Mouse (Mus musculus) common myeloid progenitor, adult 5-6 weeks (primary cell): ENCODE measurements around the gene Ppp1r3c. TPM values are rescaled to one million over a fixed set of nuclear protein-coding genes. Genes with fewer than 3 reads are reported as not detected.

Source experiments
- ATAC-seq: replicated peaks from 2 replicates; pipeline ENCODE4 v1.8.0; 2016; ENCODE audit warnings: low read depth, mild to moderate bottlenecking, moderate TSS enrichment, inconsistent platforms; ENCODE audit not compliant: poor library complexity, severe bottlenecking
- total RNA-seq: library from RNA; stranded (forward); fragments of 200-1000, 187-1606 nt; gene quantifications from 2 replicates; pipeline ENCODE4 v1.2.3, GENCODE M21; 2017

Gene Ppp1r3c
- total RNA-seq, 1 experiment from 2014 or later = not detected

DNA sequence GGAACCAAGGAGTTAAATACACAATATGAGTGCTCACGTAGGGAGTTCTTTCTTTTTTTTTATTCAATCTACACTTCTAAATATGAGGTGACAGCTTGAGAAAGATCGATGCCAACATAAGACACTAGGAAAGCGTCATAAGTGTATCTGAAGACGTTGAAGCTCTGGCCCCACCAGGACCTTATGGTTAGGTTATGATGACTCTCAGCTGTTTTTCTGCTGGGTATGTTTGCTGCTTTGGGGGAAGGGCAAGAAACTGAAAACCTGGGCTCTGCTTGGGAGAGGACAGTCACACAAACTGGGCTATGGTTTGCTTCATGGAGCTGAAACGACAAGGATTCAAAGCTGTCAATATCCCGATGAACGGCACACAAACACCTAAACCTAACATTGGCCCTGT, 11.5 kb downstream of the Ppp1r3c start:
- ATAC-seq = no peak

GRCm38 (mm10) chr19:36721139-36721538, 15.3 kb downstream of the Ppp1r3c start:
- ATAC-seq = no peak

- ATAC-seq = no peak
Observed at GRCm38 (mm10) chr19:36716221-36716620, 20.2 kb downstream of the Ppp1r3c start.

GRCm38 (mm10) chr19:36715591-36715990, 20.9 kb downstream of the Ppp1r3c start:
- ATAC-seq = no peak

DNA sequence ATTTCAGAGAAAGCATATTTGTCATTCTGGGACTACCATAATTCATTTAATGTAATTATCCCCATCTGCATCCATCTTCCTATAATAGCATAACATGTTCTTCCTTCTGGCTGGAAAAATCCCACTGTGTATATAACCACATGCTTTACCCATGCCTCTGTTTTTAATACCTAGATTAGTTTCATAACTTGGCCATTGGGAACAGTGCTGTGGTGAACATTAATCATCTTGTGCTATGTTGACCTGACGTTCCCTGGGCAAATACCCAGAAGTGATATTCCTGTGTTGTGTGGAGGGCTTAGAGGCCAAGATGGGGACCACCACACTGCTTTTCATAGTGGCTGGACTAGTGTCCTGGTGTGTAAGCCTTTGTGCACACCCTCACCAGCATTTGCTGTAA, 22.0 kb downstream of the Ppp1r3c start:
- no peak for ATAC-seq

GRCm38 (mm10) chr19:36713092-36713491, 23.4 kb downstream of the Ppp1r3c start:
- ATAC-seq = no peak

GRCm38 (mm10) chr19:36706195-36706594, 30.3 kb downstream of the Ppp1r3c start:
- no peak for ATAC-seq

DNA sequence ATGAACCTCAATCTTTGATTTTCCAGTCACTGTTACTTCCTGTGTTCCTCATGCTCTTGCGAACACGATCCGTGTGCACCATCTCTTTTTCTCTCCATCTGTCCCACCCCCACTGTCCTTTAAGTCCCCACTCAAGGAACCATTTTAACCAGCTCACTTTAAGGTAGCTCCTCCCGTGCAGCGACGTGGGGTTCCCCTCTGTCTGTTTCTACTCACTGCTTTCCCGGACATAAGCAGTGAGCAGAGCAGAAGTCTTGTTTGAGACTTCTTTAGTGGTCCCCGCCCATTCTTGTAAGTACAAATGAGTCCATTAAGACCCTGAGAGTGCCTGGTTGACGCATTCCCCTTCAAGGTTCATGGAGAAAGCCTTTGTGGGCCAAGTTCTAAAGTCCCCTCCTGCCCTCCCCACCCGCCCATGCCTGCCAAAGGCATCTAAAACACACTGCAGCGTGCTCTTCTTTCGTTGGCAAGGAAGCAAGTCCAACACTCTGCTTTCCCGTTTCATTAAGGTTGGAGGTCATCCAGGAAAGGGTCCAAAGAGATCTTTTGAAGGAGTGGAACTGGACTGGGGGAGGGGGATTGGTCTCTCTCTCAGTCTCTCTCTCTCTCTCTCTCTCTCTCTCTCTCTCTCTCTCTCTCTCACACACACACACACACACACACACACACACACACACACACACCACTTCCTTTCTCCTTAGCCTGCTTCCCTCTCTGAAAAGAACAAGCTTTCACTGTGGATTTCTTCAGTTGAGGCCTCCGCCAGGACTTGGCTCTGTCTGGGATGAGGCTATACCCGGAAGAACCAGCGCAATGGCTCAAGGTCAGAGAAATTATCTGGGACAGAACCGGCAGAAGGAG, 30.9 kb downstream of the Ppp1r3c start:
- no peak for ATAC-seq

DNA sequence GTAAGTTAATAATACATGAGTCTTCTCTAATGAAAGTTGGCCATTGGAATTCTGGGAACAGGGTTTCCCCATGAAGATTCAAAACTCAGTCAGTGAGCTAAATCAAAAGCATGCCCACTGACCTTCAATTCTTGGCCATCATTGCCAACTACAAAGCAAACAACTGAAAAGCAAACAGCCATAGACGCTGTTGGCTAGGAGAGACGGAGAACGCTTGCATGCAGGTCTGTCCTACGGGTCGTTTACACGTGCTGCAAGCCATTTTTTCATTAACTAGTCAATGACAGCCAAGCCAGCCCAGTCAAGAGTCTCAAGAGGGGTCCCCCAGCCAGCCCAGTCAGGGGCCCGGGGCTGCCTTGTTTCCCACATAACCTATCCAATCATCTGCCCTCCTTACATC, 31.7 kb downstream of the Ppp1r3c start:
- ATAC-seq = no peak

- ATAC-seq = no peak
Observed at GRCm38 (mm10) chr19:36701809-36702622, 34.4 kb downstream of the Ppp1r3c start.

GRCm38 (mm10) chr19:36701366-36701765, 35.1 kb downstream of the Ppp1r3c start:
- no peak for ATAC-seq

DNA sequence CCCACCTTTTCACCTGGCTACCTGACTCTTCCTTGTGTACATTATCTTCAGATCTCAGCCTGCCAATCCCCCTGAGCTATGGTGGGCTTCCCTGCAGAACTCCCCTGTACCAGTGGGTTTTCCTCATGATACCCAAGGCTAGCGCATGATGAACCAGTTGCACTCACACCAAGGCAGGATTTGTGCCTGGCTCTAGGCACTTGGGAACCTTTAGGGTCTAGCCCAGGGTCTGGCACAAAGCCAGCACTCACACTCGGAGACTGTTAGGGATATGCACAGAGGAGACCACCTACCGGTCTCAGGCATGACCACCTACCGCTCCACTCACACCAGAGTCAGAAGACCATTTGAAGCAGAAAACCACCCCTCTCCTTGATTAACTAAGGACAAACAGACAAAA, 35.5 kb downstream of the Ppp1r3c start:
- ATAC-seq = no peak

DNA sequence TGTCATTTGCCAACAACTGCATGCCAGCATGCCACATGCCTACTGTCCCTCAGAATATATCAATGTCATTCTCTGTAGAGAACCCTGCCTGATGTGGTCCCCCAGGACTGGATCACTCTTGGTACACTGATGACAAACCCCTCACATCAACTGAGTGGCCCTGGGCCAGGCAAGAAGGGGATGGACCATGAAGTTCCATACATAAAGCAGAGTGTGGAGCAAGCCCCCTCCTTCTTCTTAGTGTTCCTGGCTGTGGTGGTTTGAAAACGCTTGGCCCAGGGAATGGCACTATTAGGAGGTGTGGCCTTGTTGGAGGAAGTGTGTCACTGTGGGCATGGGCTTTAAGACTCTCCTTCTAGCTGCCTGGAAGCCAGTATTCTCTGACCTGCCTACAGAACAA, 37.3 kb downstream of the Ppp1r3c start:
- ATAC-seq = no peak

DNA sequence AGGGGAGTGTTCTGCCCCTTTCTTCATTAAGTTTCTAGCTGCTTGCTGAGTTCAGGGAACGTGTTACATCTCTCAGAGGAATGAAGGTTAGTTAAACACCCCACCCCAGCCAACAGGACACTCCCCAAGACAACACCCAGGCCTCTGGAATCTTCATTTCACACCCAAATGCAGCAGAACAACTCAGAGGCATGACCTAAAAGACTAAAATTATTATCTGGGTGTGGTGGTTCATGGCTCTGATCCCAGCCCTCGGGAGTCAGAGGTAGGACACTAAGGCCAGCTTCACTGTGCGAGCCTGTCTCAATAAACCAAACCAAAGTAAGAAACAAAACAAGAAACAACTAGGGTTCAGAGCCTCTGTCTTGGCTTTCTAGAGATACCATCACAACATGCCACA, 38.3 kb downstream of the Ppp1r3c start:
- ATAC-seq = no peak

GRCm38 (mm10) chr19:36696601-36697122, 39.8 kb downstream of the Ppp1r3c start:
- no peak for ATAC-seq

- no peak for ATAC-seq
Observed at GRCm38 (mm10) chr19:36693530-36693929, 42.9 kb downstream of the Ppp1r3c start.

DNA sequence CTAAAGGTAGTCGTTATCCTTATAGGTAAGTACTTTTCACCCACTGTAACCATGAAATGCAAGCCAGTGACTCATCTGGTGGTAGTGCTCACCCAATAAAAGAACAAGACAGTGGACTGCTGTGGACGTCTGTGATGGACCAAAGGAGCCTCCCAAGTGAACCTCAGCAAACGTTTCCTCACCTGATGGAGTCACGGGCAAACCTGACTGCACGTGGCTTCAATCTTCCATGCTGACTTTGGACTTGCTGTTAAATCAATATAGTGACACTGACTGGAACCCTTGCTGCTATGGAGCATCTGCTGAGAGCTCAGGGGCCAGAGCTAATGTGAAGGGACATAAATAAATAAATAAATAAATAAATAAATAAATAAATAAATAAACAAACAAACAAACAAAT, 44.5 kb downstream of the Ppp1r3c start:
- no peak for ATAC-seq

DNA sequence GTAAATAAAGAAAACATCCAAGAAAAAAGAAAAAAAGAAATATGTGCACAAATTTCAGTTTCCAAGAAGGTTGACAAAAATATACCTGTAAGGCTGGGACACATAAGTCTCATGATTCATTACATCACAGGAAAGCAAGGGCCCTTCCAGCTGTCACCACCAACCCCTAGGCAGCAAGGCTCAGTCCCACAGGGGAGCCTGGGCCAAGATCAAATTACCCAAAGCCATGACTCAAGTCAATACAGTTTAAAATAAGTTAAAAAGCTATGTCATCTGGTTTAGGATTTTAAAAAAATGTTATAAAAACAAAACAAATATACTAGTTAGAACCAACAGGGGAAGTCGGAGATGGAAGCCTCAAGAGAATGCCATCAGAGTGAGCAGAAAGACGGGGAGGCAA, 45.2 kb downstream of the Ppp1r3c start:
- no peak for ATAC-seq

- no peak for ATAC-seq
Observed at GRCm38 (mm10) chr19:36689205-36689604, 47.2 kb downstream of the Ppp1r3c start.

- ATAC-seq = no peak
Observed at GRCm38 (mm10) chr19:36687843-36688637, 48.4 kb downstream of the Ppp1r3c start.
